22 mouse cellular contexts compared by ENCODE assay signal in the genomic region with DNA sequence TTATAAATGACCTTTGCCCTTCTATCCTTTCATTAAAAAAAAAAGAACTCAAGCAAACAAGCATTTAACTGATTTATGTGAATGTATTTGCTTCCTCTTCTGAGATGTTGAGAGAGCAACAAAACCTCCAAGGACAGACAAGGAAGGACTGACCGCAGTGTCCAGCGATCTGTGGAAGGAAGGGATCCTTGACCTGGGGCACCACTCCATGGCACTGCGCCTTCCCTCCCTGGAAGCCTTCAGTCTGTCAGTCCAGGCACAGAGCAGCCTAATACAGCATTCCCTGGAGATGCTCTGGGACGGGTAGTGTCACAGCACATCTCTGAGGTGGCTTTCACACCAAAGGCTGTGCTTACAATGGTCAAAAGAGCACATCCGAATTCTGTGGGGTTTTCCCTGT.
DNase-seq lines count a peak whose midpoint lies in the region; ATAC-seq and TF ChIP-seq lines count a peak whose summit lies in the region.
"Had no signal": no experiment of that assay in that cellular context is flagged by ENCODE, and none has a peak within 500 bp of the region (broad histone marks: within the 10 kb centered on the region; RNA-seq: fewer than 3 reads in every experiment).

No protein-coding gene starts in this region.

- H3K27ac ChIP-seq in heart, embryonic 13.5 days (replicated peaks) = 0 out of 2 replicates have a peak overlapping the region, but pooled peaks have one; percentile 28
- H3K27ac ChIP-seq in small intestine, adult 2 months (ENCODE audit: insufficient read depth, low read depth, low read length) = 0 out of 2 replicates have a peak overlapping the region, but pooled peaks have one; percentile 26
- H3K27ac ChIP-seq in kidney, embryonic 16.5 days (ENCODE audit: low read length) = no peak overlapping the region
- H3K27ac ChIP-seq: embryonic facial prominence, embryonic 13.5 days; embryonic facial prominence, embryonic 15.5 days; forebrain, embryonic 10.5 days; forebrain, embryonic 12.5 days had no signal

- H3K4me3 ChIP-seq in heart, embryonic 13.5 days = no peak overlapping the region
- H3K4me3 ChIP-seq in small intestine, adult 2 months (ENCODE audit: low read depth, low read length) = no peak overlapping the region
- no peak overlapping the region for H3K4me3 ChIP-seq in kidney, embryonic 16.5 days (ENCODE audit: low read length)
- H3K4me3 ChIP-seq: embryonic facial prominence, embryonic 13.5 days; embryonic facial prominence, embryonic 15.5 days; erythroblast, embryonic 14.5 days; forebrain, embryonic 10.5 days; forebrain, embryonic 12.5 days had no signal

- H3K9ac ChIP-seq in heart, embryonic 13.5 days = no peak overlapping the region
- no peak overlapping the region for H3K9ac ChIP-seq in kidney, embryonic 16.5 days (replicated peaks; ENCODE audit: low read length)
- H3K9ac ChIP-seq: embryonic facial prominence, embryonic 13.5 days; embryonic facial prominence, embryonic 15.5 days; forebrain, embryonic 12.5 days had no signal

- peaks cover 18% of the 10 kb centered on the region for H3K36me3 ChIP-seq in heart, embryonic 13.5 days
- 0 out of 2 replicates have a peak, but pooled peaks cover 1% of the 10 kb centered on the region for H3K36me3 ChIP-seq in small intestine, adult 2 months (ENCODE audit: control insufficient read depth, insufficient read depth, low read length)
- no peaks in the 10 kb centered on the region for H3K36me3 ChIP-seq in kidney, embryonic 16.5 days (ENCODE audit: insufficient read depth, low read length)
- H3K36me3 ChIP-seq: embryonic facial prominence, embryonic 15.5 days; forebrain, embryonic 10.5 days; forebrain, embryonic 12.5 days had no signal

- H3K4me2 ChIP-seq in heart, embryonic 13.5 days = no peak overlapping the region
- no peak overlapping the region for H3K4me2 ChIP-seq in kidney, embryonic 16.5 days (replicated peaks; ENCODE audit: low read depth, low read length)
- H3K4me2 ChIP-seq: embryonic facial prominence, embryonic 13.5 days; embryonic facial prominence, embryonic 15.5 days; forebrain, embryonic 12.5 days had no signal

- no peaks in the 10 kb centered on the region for H3K9me3 ChIP-seq in heart, embryonic 13.5 days
- H3K9me3 ChIP-seq in kidney, embryonic 16.5 days (ENCODE audit: low read length) = no peaks in the 10 kb centered on the region
- H3K9me3 ChIP-seq: embryonic facial prominence, embryonic 13.5 days; embryonic facial prominence, embryonic 15.5 days; forebrain, embryonic 10.5 days; forebrain, embryonic 12.5 days had no signal

- no peak for TF ChIP-seq POLR2A in small intestine, adult 2 months (IDR thresholded peaks at IDR 0.05; ENCODE audit: low read depth, low read length)

- WGBS in heart, embryonic 13.5 days = 83% methylated on average over 5 of the region's 5 CpGs
- 80% methylated on average over 5 of the region's 5 CpGs for WGBS in small intestine, adult 2 months
- 71% methylated on average over 5 of the region's 5 CpGs for WGBS in kidney, embryonic 16.5 days

- no peaks in the 10 kb centered on the region for H3K27me3 ChIP-seq in heart, embryonic 13.5 days (replicated peaks)
- no peaks in the 10 kb centered on the region for H3K27me3 ChIP-seq in small intestine, adult 2 months (ENCODE audit: control insufficient read depth, insufficient read depth, low read length)
- H3K27me3 ChIP-seq in kidney, embryonic 16.5 days (ENCODE audit: insufficient read depth, low read length) = no peaks in the 10 kb centered on the region
- H3K27me3 ChIP-seq: embryonic facial prominence, embryonic 13.5 days; embryonic facial prominence, embryonic 15.5 days; forebrain, embryonic 12.5 days had no signal

- DNase-seq in heart, adult 18-20 months = no peak
- DNase-seq in ovary, adult 18-20 months (ENCODE audit: low spot score) = peak; percentile 70
- DNase-seq in ovary, postnatal 36 days (ENCODE audit: low spot score) = no peak
- DNase-seq: adrenal gland, adult 8-10 months; adrenal gland, postnatal 14 days; cerebellum, adult 11 months; cerebellum, adult 18-20 months; cerebellum, adult 8-10 months; cerebellum, adult 9-11 months; cerebellum, postnatal 14 days; cerebellum, postnatal 36 days; embryo, embryonic 11 days had no signal

- no peak for TF ChIP-seq CTCF in small intestine, adult 2 months (IDR thresholded peaks at IDR 0.05; ENCODE audit: extremely low read depth, insufficient read length, insufficient replicate concordance, low read depth, low read length)

- ATAC-seq in heart, embryonic 13.5 days (ENCODE audit: extremely low read depth, insufficient number of reproducible peaks, low FRiP score, low TSS enrichment) = no peak
- no peak for ATAC-seq in kidney, embryonic 16.5 days (ENCODE audit: low FRiP score, low TSS enrichment)
- ATAC-seq: forebrain, embryonic 14.5 days; forebrain, embryonic 16.5 days had no signal

- peaks cover 58% of the 10 kb centered on the region for H3K4me1 ChIP-seq in heart, embryonic 13.5 days
- peaks cover 2% of the 10 kb centered on the region; the same call in 1 of the 2 replicates for H3K4me1 ChIP-seq in small intestine, adult 2 months (ENCODE audit: control insufficient read depth, insufficient read depth, insufficient read length, low read length)
- H3K4me1 ChIP-seq in kidney, embryonic 16.5 days (ENCODE audit: insufficient read depth, low read length) = peaks cover 8% of the 10 kb centered on the region; the same call in 1 of the 2 replicates
